Mouse (Mus musculus) forebrain, embryonic 15.5 days (tissue): ENCODE data around the gene Efna4. TPM values are rescaled to one million over a fixed set of nuclear protein-coding genes. Genes with fewer than 3 reads are reported as not detected.

ENCODE experiments used
- ATAC-seq: fragments of 200-750 bp; cut with Nextera tagmentation; replicated peaks from 2 replicates; pipeline ENCODE4 v1.8.0; 2017; ENCODE audit warnings: mild to moderate bottlenecking, moderate TSS enrichment, moderate library complexity
- H3K27ac ChIP-seq: fragments of 300-500 bp; sonication (generic); replicated peaks from 2 replicates; pipeline ENCODE4 v1.5.1; 2015; ENCODE audit warnings: mild to moderate bottlenecking, inconsistent platforms
- H3K27me3 ChIP-seq: fragments of 300-500 bp; sonication (generic); 2 replicates; pipeline ENCODE4 v1.6.1; 2015; ENCODE audit warnings: inconsistent platforms
- H3K36me3 ChIP-seq: fragments of 300-500 bp; sonication (generic); 2 replicates; pipeline ENCODE4 v1.6.1; 2015; ENCODE audit warnings: mild to moderate bottlenecking, inconsistent platforms
- H3K4me1 ChIP-seq: fragments of 300-500 bp; sonication (generic); 2 replicates; pipeline ENCODE4 v1.6.1; 2015; ENCODE audit warnings: inconsistent platforms
- H3K4me2 ChIP-seq: fragments of 300-500 bp; sonication (generic); replicated peaks from 2 replicates; pipeline ENCODE4 v1.6.1; 2015; ENCODE audit warnings: mild to moderate bottlenecking, inconsistent platforms
- H3K4me3 ChIP-seq: fragments of 300-500 bp; sonication (generic); 2 replicates; pipeline ENCODE4 v1.5.1; 2015; ENCODE audit warnings: mild to moderate bottlenecking, inconsistent platforms
- H3K9ac ChIP-seq: fragments of 300-500 bp; sonication (generic); replicated peaks from 2 replicates; pipeline ENCODE4 v1.6.1; 2015; ENCODE audit warnings: mild to moderate bottlenecking, inconsistent platforms
- H3K9me3 ChIP-seq: fragments of 300-500 bp; sonication (generic); 2 replicates; pipeline ENCODE4 v1.6.1; 2016; ENCODE audit warnings: inconsistent platforms
- WGBS: fragments of 180-500 bp; shearing (Covaris S2); methylation state at CpG from one replicate; pipeline ENCODE4 v1.1.7; 2015; ENCODE audit warnings: mixed read lengths; 5-methylcytosine and 5-hydroxymethylcytosine counted together
- polyA plus RNA-seq: library from polyadenylated mRNA; unstranded; fragments of >200 nt; fragmentation: Nextera tagmentation; extraction: Ambion mirVana; gene quantifications from 2 replicates; pipeline ENCODE4 v1.2.1, GENCODE M21; 2015

Gene Efna4
- polyA plus RNA-seq, 1 experiment from 2014 or later: 14.4 TPM

DNA sequence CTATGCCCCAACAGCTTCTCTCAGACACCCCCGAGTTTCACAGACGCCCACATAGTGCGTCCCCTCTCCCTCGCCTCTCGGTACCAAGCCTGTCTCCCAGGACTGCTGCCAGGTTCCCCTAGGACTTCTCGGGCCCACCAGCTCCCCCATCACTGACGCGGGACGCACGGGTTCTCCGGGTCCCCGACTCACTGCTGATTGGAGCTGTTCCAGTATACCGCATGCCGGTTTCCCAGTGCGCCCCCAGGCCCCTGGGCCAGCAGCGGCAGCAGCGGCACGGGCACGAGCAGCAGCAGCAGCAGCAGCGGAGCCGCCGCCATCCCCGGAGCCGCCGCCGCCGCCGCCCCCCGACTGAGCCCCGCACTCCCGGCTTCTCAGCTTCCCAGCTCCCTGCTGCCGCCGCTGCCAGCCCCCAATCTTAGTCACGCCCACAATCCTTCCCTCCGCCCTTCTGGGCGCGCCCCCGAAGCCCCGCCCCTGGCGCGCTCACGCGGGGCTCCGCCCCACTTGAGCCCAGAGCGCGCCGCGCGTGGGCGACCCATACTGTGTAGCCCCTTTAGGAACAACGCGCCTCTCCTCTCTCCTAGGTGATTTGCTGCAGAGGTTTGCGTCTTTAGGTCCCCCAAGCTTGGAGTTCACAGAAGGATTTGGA lies 15.2 kb downstream of the Efna4 start, which contains the start of gene Efna3:
Efna3 (minus strand) TSS at position 452 of the 652 bp plus-strand sequence.
- peak; percentile 59 for ATAC-seq
- Histone ChIP-seq H3K9ac (peak within 1 kb of the TSS; percentile 79), H3K27me3 (peaks cover 27% of the 10 kb centered on the region), H3K4me2 (peak within 1 kb of the TSS; percentile 93), H3K4me3 (peak within 1 kb of the TSS; percentile 65), H3K9me3 (no peaks in the 10 kb centered on the region), H3K4me1 (peaks cover 50% of the 10 kb centered on the region), H3K27ac (peak within 1 kb of the TSS; percentile 90), H3K36me3 (no peaks in the 10 kb centered on the region)
- WGBS: under 1% methylated on average over 49 of the region's 53 CpGs

DNA sequence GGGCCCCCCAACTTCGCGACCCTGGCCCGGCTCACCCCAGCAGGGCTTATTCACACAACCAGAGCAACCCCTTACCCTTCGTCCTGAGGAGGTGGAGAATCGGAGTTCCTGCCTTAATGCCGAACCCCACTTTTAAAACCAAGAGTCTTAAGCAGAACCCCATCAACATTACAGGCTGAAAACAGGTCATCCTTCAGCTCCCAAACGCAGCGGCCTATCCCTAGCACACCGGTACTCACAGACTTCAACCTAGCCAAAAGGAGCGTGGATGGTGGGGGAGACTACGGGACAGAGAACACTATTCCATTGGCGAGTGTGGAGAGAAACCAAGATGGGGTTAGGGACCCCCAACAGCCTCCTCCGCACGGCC lies 15.7 kb downstream of the Efna4 start:
- Histone ChIP-seq H3K36me3 (no peaks in the 10 kb centered on the region), H3K4me1 (peaks cover 54% of the 10 kb centered on the region), H3K27me3 (peaks cover 27% of the 10 kb centered on the region), H3K9me3 (no peaks in the 10 kb centered on the region), H3K27ac (peak overlapping the region; percentile 90), H3K4me3 (peak overlapping the region; percentile 65), H3K4me2 (peak overlapping the region; percentile 93), H3K9ac (peak overlapping the region; percentile 79)
- peak; percentile 2; the same call in 1 of the 2 replicates for ATAC-seq
- 2% methylated on average over 14 of the region's 14 CpGs for WGBS

DNA sequence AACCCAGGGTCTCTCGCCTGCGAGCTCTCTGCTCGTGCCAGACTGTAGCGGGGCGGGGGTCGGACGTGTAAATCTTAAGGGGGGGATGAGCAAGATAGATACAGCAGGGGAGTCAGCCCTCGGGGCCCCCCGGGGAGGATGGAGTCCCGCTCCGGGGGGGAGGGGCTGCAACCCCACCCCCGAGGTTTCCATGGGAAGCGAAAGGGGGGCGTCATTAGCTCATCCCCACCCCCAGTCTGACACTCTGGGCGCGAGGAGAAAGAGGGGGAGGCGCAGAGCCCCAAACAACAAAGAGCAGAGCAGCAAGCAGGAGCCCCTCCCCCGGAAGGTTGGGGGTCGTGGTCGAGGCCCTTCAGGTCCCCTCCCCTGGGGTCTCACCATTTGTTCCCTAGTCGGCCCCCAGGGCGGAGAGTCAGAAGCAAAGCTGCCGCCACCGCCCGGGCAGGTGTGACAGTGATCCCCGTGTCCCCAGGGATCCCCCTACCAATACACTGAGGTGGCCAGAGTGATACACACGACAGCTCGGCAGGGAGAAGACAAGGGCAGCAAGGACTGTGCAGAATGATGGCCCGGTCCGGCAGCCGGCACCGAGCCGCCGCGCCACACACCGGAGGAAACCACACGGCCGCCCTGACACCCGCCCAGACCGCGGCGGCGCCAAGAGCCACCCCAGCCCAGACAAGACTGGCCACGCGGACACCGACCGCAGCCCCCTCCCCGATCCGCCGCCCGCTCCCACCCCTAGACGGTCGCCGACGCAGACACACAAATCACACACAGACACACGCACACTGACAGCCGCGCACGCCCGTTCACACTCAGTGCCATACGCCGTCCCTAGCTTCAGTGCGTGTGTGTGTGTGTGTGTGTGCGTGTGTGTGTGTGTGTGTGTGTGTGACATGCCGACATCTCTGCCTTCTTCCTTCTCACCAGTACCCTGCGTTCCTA lies 16.4 kb downstream of the Efna4 start:
- H3K36me3 ChIP-seq: no peaks in the 10 kb centered on the region
- H3K9me3 ChIP-seq: no peaks in the 10 kb centered on the region
- peak overlapping the region; percentile 65 for H3K4me3 ChIP-seq
- ATAC-seq: peak; percentile 37
- peaks cover 27% of the 10 kb centered on the region for H3K27me3 ChIP-seq
- WGBS: 1% methylated on average over 63 of the region's 66 CpGs
- H3K27ac ChIP-seq: peak overlapping the region; percentile 90
- peak overlapping the region; percentile 79 for H3K9ac ChIP-seq
- H3K4me1 ChIP-seq: peaks cover 60% of the 10 kb centered on the region
- peak overlapping the region; percentile 93 for H3K4me2 ChIP-seq

DNA sequence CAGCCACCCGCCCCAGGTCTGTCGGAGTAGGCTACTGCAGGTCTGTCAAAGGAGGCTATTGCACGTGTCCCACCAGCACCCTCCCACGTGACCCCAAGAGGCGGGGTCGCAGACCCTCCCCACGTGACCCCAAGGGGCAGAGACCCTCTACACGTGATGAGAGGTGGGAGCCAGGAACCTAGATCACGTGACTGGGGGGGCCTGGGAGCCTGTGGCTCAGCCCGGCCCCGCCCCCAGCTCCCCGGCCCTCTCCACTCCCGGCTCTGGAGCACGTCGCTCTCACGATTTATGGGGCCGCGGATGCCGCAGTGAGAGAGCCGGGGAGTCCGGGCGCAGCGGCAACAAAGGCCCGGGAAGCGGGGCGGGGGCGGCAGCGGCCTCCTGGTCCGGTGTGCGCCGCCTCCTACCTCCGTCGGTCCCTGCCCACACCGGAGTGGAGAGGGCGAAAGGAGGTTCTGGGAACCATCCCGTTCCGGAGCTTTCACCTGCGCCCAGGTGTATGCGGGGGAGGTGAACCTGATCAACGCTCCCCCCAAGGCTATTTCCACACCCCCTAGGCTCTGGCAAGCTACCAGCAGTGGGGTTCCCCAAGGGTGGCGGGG lies 17.1 kb downstream of the Efna4 start:
- peaks cover 68% of the 10 kb centered on the region for H3K4me1 ChIP-seq
- H3K36me3 ChIP-seq: no peaks in the 10 kb centered on the region
- H3K27me3 ChIP-seq: peaks cover 31% of the 10 kb centered on the region
- H3K27ac ChIP-seq: peak overlapping the region; percentile 90
- no peaks in the 10 kb centered on the region for H3K9me3 ChIP-seq
- peak overlapping the region; percentile 79 for H3K9ac ChIP-seq
- peak overlapping the region; percentile 65 for H3K4me3 ChIP-seq
- no peak for ATAC-seq
- peak overlapping the region; percentile 93 for H3K4me2 ChIP-seq
- under 1% methylated on average over 41 of the region's 41 CpGs for WGBS

DNA sequence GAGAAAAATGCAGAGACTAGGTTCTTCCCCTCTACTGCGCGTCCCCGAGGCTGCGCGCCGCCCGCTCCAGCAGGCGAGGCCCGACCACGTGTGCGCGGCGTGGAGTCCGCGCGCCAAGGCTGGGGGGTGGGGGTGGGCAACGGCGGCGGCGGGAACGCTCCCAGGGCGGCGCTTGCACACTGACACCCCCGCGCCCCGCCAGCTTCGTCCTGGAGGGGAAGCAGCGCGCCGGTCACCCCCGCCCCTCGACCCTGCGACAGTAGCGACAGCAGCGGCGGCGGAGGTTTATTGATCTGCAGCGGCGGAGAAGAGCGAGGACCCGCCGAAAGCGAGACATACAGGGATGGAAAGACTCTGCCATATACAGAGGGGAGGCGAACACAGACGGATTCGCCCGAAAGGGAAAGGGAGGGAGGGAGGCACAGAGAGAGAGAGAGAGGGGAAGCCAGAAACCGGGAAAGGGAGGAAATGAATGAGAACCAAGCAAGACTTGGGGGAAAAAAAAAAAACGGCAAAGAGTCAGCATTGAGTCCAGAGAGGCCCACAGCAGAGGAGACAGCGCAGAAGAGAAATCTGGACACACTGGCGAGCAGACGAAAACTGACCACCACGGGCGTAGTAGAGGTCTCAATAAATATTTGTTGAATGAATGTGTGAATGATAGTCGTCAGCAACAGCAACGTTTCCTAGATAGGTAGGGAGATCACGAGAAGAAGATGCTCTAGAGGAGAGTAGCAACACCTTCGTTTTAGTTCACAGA lies 18.1 kb downstream of the Efna4 start:
- Histone ChIP-seq H3K27me3 (peaks cover 32% of the 10 kb centered on the region), H3K36me3 (no peaks in the 10 kb centered on the region), H3K4me3 (peak overlapping the region; percentile 65), H3K9me3 (no peaks in the 10 kb centered on the region), H3K27ac (peak overlapping the region; percentile 90), H3K9ac (peak overlapping the region; percentile 79), H3K4me1 (peaks cover 77% of the 10 kb centered on the region), H3K4me2 (peak overlapping the region; percentile 93)
- WGBS: 4% methylated on average over 58 of the region's 58 CpGs
- no peak for ATAC-seq

DNA sequence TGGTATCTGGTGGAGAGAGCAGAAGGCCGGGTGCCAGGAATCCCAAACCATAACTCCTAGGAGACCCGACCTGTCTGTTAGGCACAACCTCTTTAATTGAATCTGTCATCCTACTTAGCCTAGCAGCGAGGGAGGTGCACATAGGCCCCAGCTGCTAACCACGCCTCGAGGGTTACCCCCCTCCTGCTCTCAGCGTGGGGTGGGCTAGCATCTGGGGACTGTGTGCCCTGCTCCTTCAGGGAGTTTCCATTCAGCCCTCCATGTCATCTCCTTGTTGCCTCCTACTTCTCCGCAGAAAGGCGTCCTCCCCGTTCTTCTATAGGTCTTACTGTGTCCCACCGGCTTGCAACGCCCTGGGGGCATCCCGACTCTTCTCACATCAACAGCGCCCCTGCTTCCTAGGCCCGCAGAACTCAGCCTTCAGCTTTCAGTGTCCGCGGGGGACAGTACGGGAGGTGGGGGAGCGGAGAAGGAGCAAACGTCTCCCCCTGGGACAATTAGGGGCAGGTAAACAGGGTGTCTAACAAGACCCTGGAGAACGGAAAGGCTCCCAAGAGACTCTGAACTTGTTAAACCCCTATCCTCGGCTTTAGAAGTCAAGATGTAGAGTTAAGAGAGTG lies 18.7 kb downstream of the Efna4 start:
- Histone ChIP-seq H3K36me3 (0 out of 2 replicates have a peak, but pooled peaks cover 3% of the 10 kb centered on the region), H3K9ac (peak overlapping the region; percentile 79), H3K27ac (peak overlapping the region; percentile 90), H3K9me3 (no peaks in the 10 kb centered on the region), H3K4me3 (peak overlapping the region; percentile 65), H3K4me1 (peaks cover 77% of the 10 kb centered on the region), H3K4me2 (peak overlapping the region; percentile 93), H3K27me3 (peaks cover 32% of the 10 kb centered on the region)
- no peak for ATAC-seq
- WGBS: 10% methylated on average over 21 of the region's 21 CpGs

DNA sequence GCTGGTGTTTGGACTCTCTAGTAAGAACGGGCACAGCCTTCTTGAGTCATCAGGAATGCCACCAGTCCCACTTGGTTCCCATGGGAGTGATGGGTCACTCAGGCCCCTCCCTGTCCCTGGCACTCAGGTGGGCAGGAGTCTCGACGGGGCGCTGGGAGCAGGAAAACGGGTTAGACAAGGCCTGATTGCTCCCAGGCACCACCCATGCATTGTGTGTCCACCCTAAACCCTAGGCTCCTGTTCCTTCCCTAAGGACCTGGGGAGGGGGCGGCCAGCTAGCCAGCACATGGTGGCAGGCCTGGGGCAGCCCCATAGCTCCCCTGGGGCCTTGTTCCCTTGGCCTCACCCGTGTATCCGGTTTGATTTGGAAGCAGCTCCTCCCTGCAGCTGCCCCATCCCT lies 19.5 kb downstream of the Efna4 start:
- Histone ChIP-seq H3K4me3 (no peak overlapping the region), H3K9ac (no peak overlapping the region), H3K4me2 (no peak overlapping the region), H3K27me3 (peaks cover 32% of the 10 kb centered on the region), H3K36me3 (0 out of 2 replicates have a peak, but pooled peaks cover 4% of the 10 kb centered on the region), H3K4me1 (peaks cover 77% of the 10 kb centered on the region), H3K27ac (no peak overlapping the region), H3K9me3 (no peaks in the 10 kb centered on the region)
- 75% methylated on average over 8 of the region's 8 CpGs for WGBS
- ATAC-seq: no peak

DNA sequence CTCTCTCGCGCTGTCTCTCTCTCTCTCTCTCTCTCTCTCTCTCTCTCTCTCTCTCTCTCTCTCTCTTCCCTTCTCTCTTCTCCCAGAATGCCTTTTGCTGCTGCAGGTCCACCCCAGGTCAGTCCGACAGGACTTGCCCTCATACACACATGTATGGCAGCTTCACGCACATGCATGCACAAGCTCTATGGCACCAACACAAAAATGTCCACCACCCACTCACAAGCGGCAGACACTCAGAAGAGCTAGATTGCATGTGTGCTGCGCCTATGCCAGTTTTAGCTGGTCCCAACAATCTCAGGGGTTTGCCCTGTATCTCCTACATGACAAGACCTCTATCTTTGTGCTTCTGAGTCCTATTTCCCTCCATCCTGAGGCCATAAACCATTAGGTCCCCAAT lies 20.6 kb downstream of the Efna4 start:
- no peak for ATAC-seq
- Histone ChIP-seq H3K9ac (no peak overlapping the region), H3K4me3 (no peak overlapping the region), H3K27ac (no peak overlapping the region), H3K9me3 (no peaks in the 10 kb centered on the region), H3K4me2 (peak overlapping the region; percentile 46; the same call in 1 of the 2 replicates), H3K27me3 (peaks cover 32% of the 10 kb centered on the region), H3K36me3 (0 out of 2 replicates have a peak, but pooled peaks cover 4% of the 10 kb centered on the region), H3K4me1 (peaks cover 70% of the 10 kb centered on the region)
- 59% methylated on average over 6 of the region's 6 CpGs for WGBS

DNA sequence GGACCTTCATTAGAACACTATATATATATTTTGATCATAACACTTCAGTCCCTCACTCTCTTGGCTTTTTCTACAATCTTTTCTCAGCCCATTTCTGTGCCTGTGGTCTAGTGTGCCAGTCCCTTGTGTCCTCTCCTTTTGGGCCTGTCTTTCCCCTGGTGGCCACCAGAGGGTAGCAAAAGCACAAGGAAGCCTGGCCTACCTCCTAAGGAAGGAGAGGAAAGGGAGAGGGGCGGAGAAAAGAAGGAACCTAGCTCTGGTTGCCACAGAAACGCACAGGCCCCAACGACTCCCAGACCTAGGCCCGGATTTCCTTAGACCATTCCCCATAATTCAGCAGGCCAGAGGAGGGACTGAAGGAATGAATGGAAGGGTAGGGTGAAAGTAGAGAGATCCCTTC lies 21.0 kb downstream of the Efna4 start:
- Histone ChIP-seq H3K36me3 (0 out of 2 replicates have a peak, but pooled peaks cover 4% of the 10 kb centered on the region), H3K4me1 (peaks cover 66% of the 10 kb centered on the region), H3K9me3 (no peaks in the 10 kb centered on the region), H3K9ac (no peak overlapping the region), H3K27ac (no peak overlapping the region), H3K27me3 (peaks cover 32% of the 10 kb centered on the region), H3K4me3 (0 out of 2 replicates have a peak overlapping the region, but pooled peaks have one; percentile 8), H3K4me2 (peak overlapping the region; percentile 46)
- peak; percentile 44 for ATAC-seq
- WGBS: 3% methylated on average over 4 of the region's 4 CpGs

DNA sequence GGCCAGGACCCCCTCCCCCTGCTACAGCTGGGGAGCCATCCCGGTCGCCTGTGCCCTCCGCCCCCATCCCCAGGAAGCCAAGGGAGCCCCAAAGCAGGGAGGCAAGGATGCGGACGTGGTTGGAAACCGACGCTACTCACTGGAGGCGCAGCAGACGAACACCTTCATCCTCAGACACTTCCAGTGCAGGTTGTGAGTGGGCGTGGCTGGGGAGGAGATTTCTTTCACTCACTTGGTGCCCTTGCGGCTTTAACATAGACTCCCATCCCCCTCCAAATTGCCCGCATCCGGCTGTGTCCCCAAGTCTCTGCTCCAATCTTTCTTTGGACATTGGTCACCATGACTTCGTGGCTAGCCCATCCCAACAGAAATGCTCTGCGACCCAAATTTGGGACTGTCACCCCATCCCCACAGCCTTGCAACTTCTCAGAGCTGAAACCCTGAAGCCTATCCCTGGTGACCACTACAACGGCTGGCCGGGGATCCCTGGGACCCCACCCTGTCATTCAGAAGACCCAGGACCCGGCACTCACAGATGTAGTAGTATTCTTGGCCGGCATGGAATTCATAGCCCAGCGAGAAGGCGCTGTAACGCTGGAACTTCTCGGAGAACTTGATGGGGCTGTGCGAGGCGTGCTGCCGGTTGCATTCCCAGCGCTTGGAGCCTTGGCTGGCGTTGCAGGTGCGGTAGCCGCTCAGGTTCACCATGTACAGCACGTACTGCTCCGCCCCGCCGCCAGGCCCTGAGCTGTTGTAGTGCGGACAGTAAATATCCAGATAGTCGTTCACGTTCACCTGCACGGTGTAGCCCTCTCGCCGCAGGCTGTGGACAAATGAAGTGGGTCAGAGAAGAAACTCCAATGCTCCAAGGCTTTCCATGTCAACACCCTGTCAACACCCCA lies 21.6 kb downstream of the Efna4 start:
- peak; percentile 3; the same call in 1 of the 2 replicates for ATAC-seq
- WGBS: 4% methylated on average over 39 of the region's 40 CpGs

More for the DNA sequence above, 21.6 kb downstream of the Efna4 start:
- H3K4me3 ChIP-seq: peak overlapping the region; percentile 26
- H3K27me3 ChIP-seq: peaks cover 32% of the 10 kb centered on the region
- H3K4me2 ChIP-seq: peak overlapping the region; percentile 46
- H3K36me3 ChIP-seq: 0 out of 2 replicates have a peak, but pooled peaks cover 4% of the 10 kb centered on the region
- peaks cover 59% of the 10 kb centered on the region for H3K4me1 ChIP-seq
- no peak overlapping the region for H3K27ac ChIP-seq
- H3K9ac ChIP-seq: 0 out of 2 replicates have a peak overlapping the region, but pooled peaks have one; percentile 7
- no peaks in the 10 kb centered on the region for H3K9me3 ChIP-seq
